Mouse (Mus musculus) liver, embryonic 14.5 days (tissue): ENCODE data around the gene Psmc4. TPM values are rescaled to one million over a fixed set of nuclear protein-coding genes. Genes with fewer than 3 reads are reported as not detected.

Experiments
- ATAC-seq: fragments of 200-750 bp; cut with Nextera tagmentation; 2 replicates; pipeline ENCODE4 v1.8.0; 2017; ENCODE audit warnings: moderate number of reproducible peaks, mild to moderate bottlenecking, moderate library complexity; ENCODE audit not compliant: insufficient read depth
- DNase-seq, 3 experiments: peaks; one replicate each; pipeline ENCODE4 v3.0.0-alpha.2; 2012 to 2013; ENCODE audit warnings: low read depth in 3 of 3, low spot score in 3 of 3
- H3K27ac ChIP-seq: fragments of 300-500 bp; sonication (generic); 2 replicates; pipeline ENCODE4 v1.5.1; 2014; ENCODE audit warnings: moderate library complexity, mild to moderate bottlenecking, control low read depth, inconsistent platforms
- H3K27me3 ChIP-seq: fragments of 300-500 bp; sonication (generic); 2 replicates; pipeline ENCODE4 v1.6.1; 2014; ENCODE audit warnings: mild to moderate bottlenecking, low read length, moderate library complexity; ENCODE audit not compliant: control insufficient read depth, insufficient read depth
- H3K36me3 ChIP-seq: fragments of 300-500 bp; sonication (generic); replicated peaks from 2 replicates; pipeline ENCODE4 v1.6.1; 2014; ENCODE audit warnings: low read depth; ENCODE audit not compliant: control insufficient read depth, insufficient read depth
- H3K4me1 ChIP-seq, 2 experiments: fragments of 200-500 bp in 1 of 2; fragments of 300-500 bp in 1 of 2; sonication (generic) in 1 of 2; replicated peaks; 2 replicates each; pipeline ENCODE4 v1.6.1; 2012 to 2014; ENCODE audit warnings: antibody characterized with exemption in 1 of 2, inconsistent platforms in 1 of 2, low read length in 1 of 2; ENCODE audit not compliant: control insufficient read depth in 2 of 2, insufficient read depth in 2 of 2
- H3K4me2 ChIP-seq: fragments of 300-500 bp; sonication (generic); 2 replicates; pipeline ENCODE4 v1.6.1; 2014; ENCODE audit warnings: low read depth, mild to moderate bottlenecking, control low read depth, moderate library complexity
- H3K4me3 ChIP-seq, 2 experiments: fragments of 200-500 bp in 1 of 2; fragments of 300-500 bp in 1 of 2; sonication (generic) in 1 of 2; 2 replicates each; pipeline ENCODE4 v1.5.1; 2012 to 2014; ENCODE audit warnings: low read depth in 2 of 2, low read length in 2 of 2, mild to moderate bottlenecking in 2 of 2, control low read depth in 1 of 2, inconsistent platforms in 1 of 2, moderate library complexity in 1 of 2; ENCODE audit not compliant: insufficient read depth in 1 of 2
- H3K9ac ChIP-seq: fragments of 300-500 bp; sonication (generic); replicated peaks from 2 replicates; pipeline ENCODE4 v1.6.1; 2014; ENCODE audit warnings: mild to moderate bottlenecking, control low read depth, moderate library complexity
- H3K9me3 ChIP-seq: fragments of 300-500 bp; sonication (generic); 2 replicates; pipeline ENCODE4 v1.6.1; 2016; ENCODE audit warnings: low read length, mixed read lengths; ENCODE audit not compliant: control insufficient read depth
- CTCF ChIP-seq: IDR thresholded peaks from 2 replicates; pipeline ENCODE4 v1.5.1; 2016; ENCODE audit warnings: antibody characterized with exemption, low read depth, control low read depth
- EP300 ChIP-seq: IDR thresholded peaks from 2 replicates; pipeline ENCODE4 v1.6.1; 2016; ENCODE audit warnings: antibody characterized with exemption, low read depth
- WGBS: fragments of 180-500 bp; shearing (Covaris S2); extraction: QIAGEN DNeasy Blood & Tissue Kit; methylation state at CpG from one replicate; pipeline ENCODE4 v1.1.7; 2014; ENCODE audit not compliant: insufficient replicate concordance; 5-methylcytosine and 5-hydroxymethylcytosine counted together
- polyA plus RNA-seq, 2 experiments: library from polyadenylated mRNA; depleted of rRNA in 1 of 2; stranded (reverse) in 1 of 2; unstranded in 1 of 2; fragments of >200 nt; fragmentation: Nextera tagmentation in 1 of 2; extraction: Ambion mirVana in 1 of 2; gene quantifications; 2 replicates each; pipeline versions ENCODE4 v1.2.1 to v1.2.3; 2012 to 2014

Gene Psmc4
- 69.5 and 94.9 TPM in 2 replicates for polyA plus RNA-seq (2012; rRNA removed)
- polyA plus RNA-seq (2014; fragmentation: Nextera tagmentation; extraction: Ambion mirVana): 126 and 137 TPM in 2 replicates

DNA sequence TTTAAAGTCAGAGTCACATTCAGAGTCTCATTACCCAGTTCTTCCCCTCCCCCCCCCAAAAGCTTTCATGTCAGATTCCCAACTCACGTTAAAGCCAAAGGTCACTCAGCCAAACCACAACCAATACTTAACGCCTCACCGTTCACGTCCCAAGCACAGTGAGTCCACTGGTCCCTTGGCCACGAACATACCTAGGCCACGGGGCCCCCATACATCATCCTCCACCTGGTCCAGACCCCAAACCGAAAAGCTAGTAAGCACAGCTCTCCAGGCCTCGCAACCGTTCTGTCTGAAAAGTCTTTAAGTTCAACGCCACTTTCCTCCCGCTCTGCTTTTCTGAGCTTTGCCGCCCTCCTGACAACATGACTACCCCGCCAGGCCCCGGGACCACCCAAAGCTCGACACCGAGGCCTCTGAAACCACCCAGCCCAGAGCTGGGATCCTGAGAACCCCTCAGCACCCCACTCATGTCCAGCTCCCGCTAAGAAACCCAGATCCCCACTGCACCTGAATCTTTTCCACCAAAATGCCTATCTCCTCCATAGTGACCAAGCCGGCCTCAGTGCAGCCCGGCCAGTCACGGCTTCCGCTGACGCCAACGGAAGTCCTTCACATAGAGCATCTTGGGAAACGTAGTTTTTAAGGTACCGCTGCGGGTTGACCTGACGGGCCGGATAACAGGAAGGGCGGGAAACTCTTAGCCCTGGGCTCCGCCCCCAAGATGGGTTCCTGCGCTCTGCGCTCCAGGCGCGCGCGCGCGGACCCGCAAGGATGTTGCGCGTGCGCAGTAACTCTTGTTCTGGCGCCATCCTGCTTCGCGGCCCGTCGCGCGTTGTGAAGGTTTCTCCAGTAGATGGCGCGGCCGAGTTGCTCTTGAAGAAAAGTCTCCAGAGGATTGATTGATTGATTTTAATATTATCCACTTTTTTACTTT, at the start of gene Psmc4:
TSS of gene Psmc4 (minus strand) at position 626 of the 934 bp plus-strand sequence.
- peaks cover 23% of the 10 kb centered on the region for H3K36me3 ChIP-seq
- peak; percentile 97 to 98 (median 97) for DNase-seq
- under 1% methylated on average over 52 of the region's 52 CpGs for WGBS
- H3K9me3 ChIP-seq: no peaks in the 10 kb centered on the region
- peak within 1 kb of the TSS; percentile 87 for H3K4me2 ChIP-seq
- peak within 1 kb of the TSS; percentile 89 for H3K9ac ChIP-seq
- no peaks in the 10 kb centered on the region for H3K27me3 ChIP-seq
- peak within 1 kb of the TSS; percentile 49; the same call in 1 of the 2 replicates for H3K27ac ChIP-seq
- 0 out of 2 replicates have a peak, but pooled peaks have one; percentile 43 for TF ChIP-seq EP300
- peak; percentile 92 for TF ChIP-seq CTCF
- peak; percentile 97 for ATAC-seq
- H3K4me3 ChIP-seq: peak within 1 kb of the TSS; percentile 93
- peaks cover 2 to 6% of the 10 kb centered on the region in 2 experiments; a peak in 1 of 4 replicates for H3K4me1 ChIP-seq

DNA sequence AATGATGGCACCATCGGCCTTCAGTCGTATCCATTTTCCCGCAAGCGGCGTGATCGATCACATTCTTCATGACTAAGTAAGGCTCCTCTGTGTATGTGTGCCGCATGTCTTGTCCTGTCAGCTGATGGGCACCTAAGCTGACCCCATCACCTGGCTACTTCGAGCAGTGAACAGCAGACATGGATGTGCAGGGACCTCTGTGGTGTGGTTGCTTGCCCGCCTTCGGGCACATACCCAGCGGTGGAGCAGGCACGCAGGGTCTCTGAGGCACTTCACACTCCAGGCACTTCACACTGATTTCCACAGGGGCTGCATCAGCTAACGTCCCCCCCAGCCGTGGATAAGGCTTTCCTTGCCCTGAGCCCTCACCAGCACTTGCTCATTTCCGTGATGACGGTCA, 49.2 kb upstream of the Psmc4 start:
- H3K4me2 ChIP-seq: no peak overlapping the region
- H3K27ac ChIP-seq: no peak overlapping the region
- H3K9ac ChIP-seq: no peak overlapping the region
- H3K4me3 ChIP-seq: no peak overlapping the region
- no peaks in the 10 kb centered on the region for H3K36me3 ChIP-seq
- DNase-seq (no peak), ATAC-seq (no peak)
- 83% methylated on average over 16 of the region's 16 CpGs for WGBS
- H3K9me3 ChIP-seq: no peaks in the 10 kb centered on the region; the same call in 1 of the 2 replicates
- no peak for TF ChIP-seq CTCF
- TF ChIP-seq EP300: no peak
- no peaks in the 10 kb centered on the region for H3K4me1 ChIP-seq
- H3K27me3 ChIP-seq: no peaks in the 10 kb centered on the region

DNA sequence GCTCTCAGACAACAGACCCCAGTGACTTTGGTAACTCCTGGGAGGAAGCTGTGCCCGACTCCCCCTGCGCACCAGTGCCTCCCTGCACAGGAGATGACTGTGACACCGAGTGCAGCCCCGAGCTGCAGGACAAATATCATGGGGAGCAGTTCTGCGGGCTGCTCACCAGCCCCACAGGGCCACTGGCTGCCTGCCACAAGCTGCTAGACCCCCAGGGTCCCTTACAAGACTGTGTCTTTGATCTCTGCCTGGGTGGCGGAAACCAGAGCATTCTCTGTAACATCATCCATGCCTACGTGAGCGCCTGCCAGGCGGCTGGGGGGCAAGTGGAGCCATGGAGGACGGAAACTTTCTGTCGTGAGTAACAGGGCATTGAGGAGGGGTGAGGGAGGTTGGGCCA, 43.6 kb upstream of the Psmc4 start:
- H3K9ac ChIP-seq: no peak overlapping the region
- H3K4me1 ChIP-seq: no peaks in the 10 kb centered on the region
- H3K4me2 ChIP-seq: no peak overlapping the region
- H3K27me3 ChIP-seq: no peaks in the 10 kb centered on the region
- H3K4me3 ChIP-seq: no peak overlapping the region
- TF ChIP-seq CTCF: no peak
- no peak for TF ChIP-seq EP300
- no peak for DNase-seq
- WGBS: 40% methylated on average over 11 of the region's 11 CpGs
- no peaks in the 10 kb centered on the region for H3K9me3 ChIP-seq
- H3K27ac ChIP-seq: no peak overlapping the region
- no peaks in the 10 kb centered on the region for H3K36me3 ChIP-seq
- ATAC-seq: no peak

DNA sequence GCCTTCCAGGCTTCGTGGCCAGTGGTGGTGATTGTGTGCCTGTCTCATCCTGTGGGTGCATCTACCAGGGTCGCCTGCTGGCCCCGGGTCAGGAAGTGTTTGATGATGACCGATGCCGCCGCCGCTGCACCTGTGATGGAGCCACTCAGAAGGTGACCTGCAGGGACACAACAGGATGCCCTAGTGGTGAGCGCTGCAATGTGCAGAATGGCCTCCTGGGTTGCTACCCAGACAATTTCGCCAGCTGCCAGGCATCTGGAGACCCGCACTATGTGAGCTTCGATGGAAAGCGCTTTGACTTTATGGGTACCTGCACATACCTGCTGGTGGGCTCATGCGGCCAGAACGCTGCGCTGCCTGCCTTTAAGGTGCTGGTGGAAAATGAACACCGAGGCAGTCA, 36.3 kb upstream of the Psmc4 start:
- Histone ChIP-seq H3K27me3 (no peaks in the 10 kb centered on the region), H3K4me1 (no peaks in the 10 kb centered on the region), H3K27ac (no peak overlapping the region), H3K4me2 (no peak overlapping the region), H3K4me3 (no peak overlapping the region), H3K9me3 (no peaks in the 10 kb centered on the region), H3K9ac (no peak overlapping the region), H3K36me3 (no peaks in the 10 kb centered on the region)
- 67% methylated on average over 16 of the region's 16 CpGs for WGBS
- no peak for ATAC-seq
- DNase-seq: no peak
- no peak; the same call in 1 of the 2 replicates for TF ChIP-seq CTCF
- TF ChIP-seq EP300: no peak

DNA sequence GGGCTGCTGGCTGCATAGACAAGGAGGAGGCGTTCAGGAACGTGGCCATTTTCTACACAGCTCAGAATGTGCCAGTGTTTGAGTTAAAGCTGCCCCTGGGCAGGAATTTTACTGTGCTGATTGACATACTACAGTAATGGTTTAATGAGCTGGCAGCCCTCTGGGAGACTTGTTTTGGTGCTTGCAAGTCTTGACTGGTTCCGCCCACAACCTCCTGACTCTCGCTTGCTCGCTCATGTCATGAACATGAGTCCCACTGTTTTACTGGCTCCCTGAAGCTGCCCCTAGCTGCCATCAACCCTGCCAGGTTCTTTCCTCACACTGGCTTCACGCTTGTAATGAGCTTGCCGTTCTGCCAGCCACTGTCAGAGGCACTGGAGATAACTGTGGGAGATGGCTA, 34.3 kb upstream of the Psmc4 start:
- Histone ChIP-seq H3K4me1 (no peaks in the 10 kb centered on the region), H3K9ac (no peak overlapping the region), H3K36me3 (no peaks in the 10 kb centered on the region), H3K27ac (no peak overlapping the region), H3K4me2 (no peak overlapping the region), H3K27me3 (no peaks in the 10 kb centered on the region), H3K9me3 (no peaks in the 10 kb centered on the region), H3K4me3 (no peak overlapping the region)
- WGBS: 70% methylated on average over 7 of the region's 7 CpGs
- TF ChIP-seq EP300 (no peak), CTCF (no peak)
- no peak for ATAC-seq
- no peak for DNase-seq
